Mouse (Mus musculus) layer of hippocampus, adult 18-20 months (tissue): ENCODE measurements around the gene Alox12. TPM values are rescaled to one million over a fixed set of nuclear protein-coding genes. Genes with fewer than 3 reads are reported as not detected.

Experiments used
- DNase-seq, 2 experiments: peaks; one replicate each; pipeline ENCODE4 v3.0.0; 2022; ENCODE audit warnings: low spot score in 2 of 2
- total RNA-seq, 2 experiments: library from RNA; stranded (reverse); gene quantifications; 2 replicates each; pipeline ENCODE4 v1.2.3; 2021

Alox12 gene
- total RNA-seq, 2 experiments from 2014 or later: 0.15 to 0.27 TPM

- DNase-seq: peak; percentile 81 to 92
These were observed 15.4 kb downstream of the Alox12 start, which contains the start of the genes Gm21988 and Rnasek for GRCm38 (mm10) chr11:70239541-70240279. Gm21988 (minus strand) TSS chr11:70239830. Rnasek (minus strand) TSS chr11:70239842.

- no peak for DNase-seq
These were observed 16.3 kb downstream of the Alox12 start for GRCm38 (mm10) chr11:70238591-70239440.

- DNase-seq: peak; percentile 97 to 98
These were observed 17.5 kb downstream of the Alox12 start, which contains the start of gene 0610010K14Rik for GRCm38 (mm10) chr11:70237457-70238167. 0610010K14Rik (minus strand) TSS chr11:70237914.

- no peak for DNase-seq
These were observed 18.4 kb downstream of the Alox12 start for GRCm38 (mm10) chr11:70236717-70237116.

- DNase-seq: no peak
These were observed 19.8 kb downstream of the Alox12 start for GRCm38 (mm10) chr11:70235254-70235900.

GRCm38 (mm10) chr11:70234497-70234896, 20.7 kb downstream of the Alox12 start:
- no peak for DNase-seq

GRCm38 (mm10) chr11:70234037-70234436, 21.1 kb downstream of the Alox12 start:
- no peak for DNase-seq

- no peak for DNase-seq
These were observed 22.1 kb downstream of the Alox12 start for GRCm38 (mm10) chr11:70233016-70233415.

GRCm38 (mm10) chr11:70232546-70232945, 22.6 kb downstream of the Alox12 start:
- no peak for DNase-seq

- peak in 1 of 2 experiments; percentile 75 for DNase-seq
These were observed 24.9 kb downstream of the Alox12 start for GRCm38 (mm10) chr11:70230239-70230727.

GRCm38 (mm10) chr11:70229260-70230010, 25.7 kb downstream of the Alox12 start, which contains the start of gene Bcl6b:
Bcl6b (minus strand) TSS chr11:70229798.
- no peak for DNase-seq

- DNase-seq: peak in 1 of 2 experiments; percentile 77
These were observed 26.3 kb downstream of the Alox12 start for GRCm38 (mm10) chr11:70228828-70229227.

GRCm38 (mm10) chr11:70227661-70228245, 27.4 kb downstream of the Alox12 start:
- no peak for DNase-seq

- DNase-seq: no peak
These were observed 28.0 kb downstream of the Alox12 start for GRCm38 (mm10) chr11:70227126-70227525.

GRCm38 (mm10) chr11:70226602-70226890, 28.6 kb downstream of the Alox12 start:
- no peak for DNase-seq

- DNase-seq: no peak
These were observed 29.2 kb downstream of the Alox12 start for GRCm38 (mm10) chr11:70225798-70226601.

- no peak for DNase-seq
These were observed 31.4 kb downstream of the Alox12 start for GRCm38 (mm10) chr11:70223724-70224123.

- no peak for DNase-seq
These were observed 33.3 kb downstream of the Alox12 start for GRCm38 (mm10) chr11:70221603-70222500.
